17 mouse cellular contexts compared by ENCODE assay signal in the genomic region with DNA sequence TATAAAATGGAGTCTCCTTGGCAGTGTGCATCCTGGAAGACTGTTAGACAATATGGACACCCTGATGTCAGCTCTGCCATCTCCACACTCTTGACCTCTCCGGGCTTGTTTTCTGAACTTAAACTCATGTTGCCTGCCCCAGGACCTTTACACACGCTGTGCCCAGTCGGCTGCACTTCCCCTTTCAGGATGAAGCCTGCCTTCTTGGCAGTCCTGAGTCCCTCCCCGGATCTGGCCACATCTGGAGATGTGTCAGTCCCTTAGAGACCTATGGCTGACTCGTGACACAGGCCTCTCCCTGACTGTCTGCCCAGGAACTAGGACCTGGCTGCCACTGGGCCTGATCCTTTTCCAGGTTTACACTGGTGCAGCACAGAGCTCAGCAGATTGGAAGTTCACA.
"Had no signal": no experiment of that assay in that cellular context is flagged by ENCODE, and none has a peak within 500 bp of the region (broad histone marks: within the 10 kb centered on the region; RNA-seq: fewer than 3 reads in every experiment).

No protein-coding gene starts in this region.

- H3K9ac ChIP-seq: limb, embryonic 13.5 days; liver, embryonic 12.5 days; liver, embryonic 15.5 days; lung, embryonic 15.5 days; midbrain, embryonic 13.5 days had no signal

- DNase-seq: kidney, postnatal 10 days; kidney, postnatal 36 days; liver; lung, adult 18-20 months; lung, postnatal 10 days; lung, postnatal 36 days; thymus, adult 2 months; thymus, postnatal 14 days had no signal

- H3K4me1 ChIP-seq: liver, embryonic 12.5 days; liver, embryonic 15.5 days had no signal

- ATAC-seq: liver, embryonic 12.5 days; midbrain, embryonic 13.5 days had no signal

- H3K27me3 ChIP-seq: liver, embryonic 15.5 days; lung, embryonic 15.5 days; midbrain, embryonic 13.5 days had no signal

- H3K36me3 ChIP-seq: limb, embryonic 10.5 days; limb, embryonic 13.5 days; liver, embryonic 12.5 days; liver, embryonic 15.5 days; lung, embryonic 15.5 days; midbrain, embryonic 10.5 days; midbrain, embryonic 13.5 days had no signal

- H3K9me3 ChIP-seq: limb, embryonic 10.5 days; limb, embryonic 13.5 days; liver, embryonic 12.5 days; liver, embryonic 15.5 days; lung, embryonic 15.5 days; megakaryocyte, embryonic 14.5 days; midbrain, embryonic 10.5 days; midbrain, embryonic 13.5 days had no signal

- H3K4me2 ChIP-seq: limb, embryonic 13.5 days; liver, embryonic 12.5 days; liver, embryonic 15.5 days; lung, embryonic 15.5 days; midbrain, embryonic 13.5 days had no signal

- H3K27ac ChIP-seq: limb, embryonic 10.5 days; limb, embryonic 13.5 days; liver, embryonic 12.5 days; liver, embryonic 15.5 days; lung, embryonic 15.5 days; midbrain, embryonic 13.5 days; stomach, postnatal 0 days had no signal

- H3K4me3 ChIP-seq: limb, embryonic 10.5 days; limb, embryonic 13.5 days; liver, embryonic 12.5 days; liver, embryonic 15.5 days; lung, embryonic 15.5 days; megakaryocyte, embryonic 14.5 days; midbrain, embryonic 10.5 days; midbrain, embryonic 13.5 days had no signal
